Mouse (Mus musculus) hindbrain, embryonic 12.5 days (tissue): ENCODE results near the gene Flt1. TPM values are rescaled to one million over a fixed set of nuclear protein-coding genes. Genes with fewer than 3 reads are reported as not detected.

Source experiments
- ATAC-seq: fragments of 200-750 bp; cut with Nextera tagmentation; 2 replicates; pipeline ENCODE4 v1.8.0; 2017; ENCODE audit warnings: moderate TSS enrichment; ENCODE audit not compliant: low FRiP score
- H3K27ac ChIP-seq: fragments of 300-500 bp; sonication (generic); 2 replicates; pipeline ENCODE4 v1.5.1; 2016; ENCODE audit warnings: mild to moderate bottlenecking
- H3K27me3 ChIP-seq: fragments of 300-500 bp; sonication (generic); 2 replicates; pipeline ENCODE4 v1.6.1; 2016; ENCODE audit warnings: mild to moderate bottlenecking
- H3K36me3 ChIP-seq: fragments of 300-500 bp; sonication (generic); 2 replicates; pipeline ENCODE4 v1.6.1; 2016; ENCODE audit warnings: mild to moderate bottlenecking
- H3K4me1 ChIP-seq: fragments of 300-500 bp; sonication (generic); 2 replicates; pipeline ENCODE4 v1.6.1; 2016
- H3K4me2 ChIP-seq: fragments of 300-500 bp; sonication (generic); replicated peaks from 2 replicates; pipeline ENCODE4 v1.6.1; 2016; ENCODE audit warnings: mild to moderate bottlenecking
- H3K4me3 ChIP-seq: fragments of 300-500 bp; sonication (generic); 2 replicates; pipeline ENCODE4 v1.5.1; 2016; ENCODE audit warnings: mild to moderate bottlenecking
- H3K9ac ChIP-seq: fragments of 300-500 bp; sonication (generic); 2 replicates; pipeline ENCODE4 v1.6.1; 2016; ENCODE audit warnings: mild to moderate bottlenecking, moderate library complexity
- H3K9me3 ChIP-seq: fragments of 300-500 bp; sonication (generic); replicated peaks from 2 replicates; pipeline ENCODE4 v1.6.1; 2016; ENCODE audit warnings: mild to moderate bottlenecking
- WGBS: fragments of 180-500 bp; shearing (Covaris S2); methylation state at CpG from one replicate; pipeline ENCODE4 v1.1.7; 2016; 5-methylcytosine and 5-hydroxymethylcytosine counted together
- polyA plus RNA-seq: library from polyadenylated mRNA; unstranded; fragments of >200 nt; fragmentation: Nextera tagmentation; extraction: Ambion mirVana; gene quantifications from 2 replicates; pipeline ENCODE4 v1.2.1, GENCODE M21; 2016

Flt1 gene
- polyA plus RNA-seq, 1 experiment from 2014 or later: 14.6 TPM

DNA sequence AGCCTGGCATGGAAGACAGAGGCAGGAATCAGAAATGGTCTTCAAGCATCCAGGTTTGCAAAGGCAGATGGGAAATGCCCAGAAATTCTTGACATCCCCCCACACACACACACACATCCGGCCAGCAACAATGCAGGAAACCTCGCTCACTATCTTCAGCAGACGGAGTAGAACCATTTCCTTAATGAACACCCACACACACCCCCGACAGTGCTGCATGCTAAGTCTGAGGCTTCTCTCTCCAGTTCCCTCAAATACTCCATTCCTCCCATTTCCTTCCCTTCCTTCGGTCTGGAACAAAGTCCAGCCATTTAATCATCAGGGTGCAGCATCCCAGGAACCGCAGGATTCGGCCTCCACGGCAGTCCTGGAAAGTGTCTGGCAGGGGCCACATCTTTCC lies 4.4 kb downstream of the Flt1 start:
- H3K9me3 ChIP-seq: no peaks in the 10 kb centered on the region
- ATAC-seq: no peak
- no peak overlapping the region for H3K27ac ChIP-seq
- H3K27me3 ChIP-seq: peaks cover 68% of the 10 kb centered on the region
- no peak overlapping the region for H3K9ac ChIP-seq
- peaks cover 20% of the 10 kb centered on the region for H3K4me1 ChIP-seq
- H3K4me3 ChIP-seq: no peak overlapping the region
- H3K36me3 ChIP-seq: no peaks in the 10 kb centered on the region
- WGBS: 29% methylated on average over 8 of the region's 8 CpGs
- no peak overlapping the region for H3K4me2 ChIP-seq

- no peak overlapping the region for H3K4me2 ChIP-seq
- no peak overlapping the region for H3K9ac ChIP-seq
- H3K36me3 ChIP-seq: no peaks in the 10 kb centered on the region
- WGBS: 85% methylated on average over 7 of the region's 7 CpGs
- no peak overlapping the region for H3K27ac ChIP-seq
- H3K4me1 ChIP-seq: no peaks in the 10 kb centered on the region
- no peaks in the 10 kb centered on the region for H3K9me3 ChIP-seq
- no peak for ATAC-seq
- no peak overlapping the region for H3K4me3 ChIP-seq
- peaks cover 40% of the 10 kb centered on the region for H3K27me3 ChIP-seq
Measured at GRCm38 (mm10) chr5:147718335-147718734, 7.5 kb downstream of the Flt1 start.

DNA sequence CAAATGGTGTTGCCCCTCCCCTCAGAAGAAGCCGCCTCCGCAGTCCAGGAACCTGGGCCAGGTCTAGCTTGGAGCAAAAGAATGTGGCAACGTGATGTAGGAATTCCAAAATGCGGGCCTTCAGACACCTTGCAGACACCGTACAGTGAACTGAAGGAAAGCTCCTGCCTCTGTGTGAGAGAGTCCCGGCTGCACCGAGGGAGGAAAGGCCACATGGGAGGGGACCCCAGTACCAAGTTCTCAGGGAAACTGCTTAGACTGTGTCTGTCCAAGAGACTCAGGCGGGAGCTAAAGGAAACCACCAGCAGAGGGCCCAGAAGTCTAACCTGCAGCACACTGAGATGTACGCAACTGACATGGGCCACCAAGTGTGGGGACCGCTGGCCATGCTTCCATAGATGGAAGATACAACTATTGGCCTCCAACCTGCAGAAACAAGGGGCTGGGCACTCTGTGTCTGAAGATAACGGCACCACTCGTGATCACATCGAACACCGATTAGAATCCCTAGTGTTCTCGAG lies 9.1 kb downstream of the Flt1 start:
- no peak overlapping the region for H3K27ac ChIP-seq
- H3K4me2 ChIP-seq: no peak overlapping the region
- 78% methylated on average over 15 of the region's 15 CpGs for WGBS
- H3K9ac ChIP-seq: no peak overlapping the region
- H3K36me3 ChIP-seq: no peaks in the 10 kb centered on the region
- H3K4me1 ChIP-seq: no peaks in the 10 kb centered on the region
- peaks cover 30% of the 10 kb centered on the region for H3K27me3 ChIP-seq
- H3K4me3 ChIP-seq: no peak overlapping the region
- ATAC-seq: no peak
- no peaks in the 10 kb centered on the region for H3K9me3 ChIP-seq

DNA sequence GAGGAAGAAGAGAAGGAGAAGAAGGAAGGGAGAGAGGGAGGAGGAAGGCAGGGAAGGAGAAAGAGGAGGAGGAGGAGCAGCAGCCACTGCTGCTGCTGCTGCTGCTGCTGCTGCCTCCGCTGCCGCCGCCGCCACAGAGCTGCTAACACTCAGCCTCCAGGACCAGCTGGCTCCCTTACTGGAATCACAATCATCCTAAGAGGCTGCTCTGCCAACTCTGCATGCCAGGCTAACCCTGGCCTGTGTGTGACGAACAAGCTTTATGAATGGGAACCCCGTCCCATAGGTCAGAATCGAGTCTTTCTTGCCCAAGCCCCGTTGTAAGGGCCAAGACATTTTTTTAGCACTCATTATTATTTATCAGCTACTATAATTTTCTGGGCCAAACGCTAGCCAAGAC lies 9.5 kb downstream of the Flt1 start:
- Histone ChIP-seq H3K4me3 (no peak overlapping the region), H3K27me3 (peaks cover 25% of the 10 kb centered on the region), H3K27ac (no peak overlapping the region), H3K9ac (no peak overlapping the region), H3K9me3 (no peaks in the 10 kb centered on the region), H3K4me2 (no peak overlapping the region), H3K4me1 (no peaks in the 10 kb centered on the region), H3K36me3 (no peaks in the 10 kb centered on the region)
- WGBS: 79% methylated on average over 9 of the region's 9 CpGs
- ATAC-seq: no peak

DNA sequence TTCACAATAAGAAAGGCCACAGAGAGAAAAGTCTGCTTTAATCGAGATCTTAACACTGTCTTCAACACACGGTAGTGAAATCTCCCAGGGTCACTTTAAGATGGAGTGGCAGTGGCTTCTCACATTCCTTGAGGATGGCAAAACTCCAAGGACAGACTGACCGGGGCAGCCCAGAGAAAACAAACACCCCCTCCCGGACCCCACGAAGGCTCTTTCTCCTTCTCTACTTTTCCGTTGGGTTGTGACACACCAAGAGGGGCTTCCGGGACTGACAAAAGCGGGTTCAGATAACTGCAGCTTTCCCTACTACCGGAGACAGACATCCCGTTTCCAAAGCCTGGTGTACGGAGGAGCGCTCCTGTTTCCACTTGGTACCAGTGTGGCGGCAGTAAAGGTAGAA lies 10.4 kb downstream of the Flt1 start:
- peaks cover 16% of the 10 kb centered on the region for H3K27me3 ChIP-seq
- no peak overlapping the region for H3K27ac ChIP-seq
- no peak overlapping the region for H3K4me2 ChIP-seq
- no peak for ATAC-seq
- H3K36me3 ChIP-seq: no peaks in the 10 kb centered on the region
- no peak overlapping the region for H3K9ac ChIP-seq
- H3K4me1 ChIP-seq: no peaks in the 10 kb centered on the region
- no peaks in the 10 kb centered on the region for H3K9me3 ChIP-seq
- no peak overlapping the region for H3K4me3 ChIP-seq
- WGBS: 73% methylated on average over 13 of the region's 13 CpGs

DNA sequence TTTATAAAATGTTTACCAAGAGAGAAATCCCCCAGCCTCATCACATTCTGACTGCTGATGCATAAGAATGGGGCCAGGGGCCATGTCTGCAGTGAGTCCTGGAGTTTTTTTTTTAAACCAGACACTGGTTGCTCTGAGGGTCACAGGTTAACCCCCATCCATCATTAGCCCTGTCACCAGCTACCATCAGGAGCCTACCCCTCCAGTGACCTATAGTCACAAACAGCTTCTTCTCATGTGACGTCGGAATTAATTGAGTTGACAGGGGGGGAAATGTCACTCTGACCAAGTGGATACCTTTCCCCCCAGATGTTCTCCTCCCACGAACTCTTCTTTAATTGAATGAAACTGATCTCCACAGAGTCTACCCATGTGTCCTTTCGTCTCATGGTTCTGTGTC lies 17.3 kb downstream of the Flt1 start:
- no peak for ATAC-seq
- no peaks in the 10 kb centered on the region for H3K4me1 ChIP-seq
- no peak overlapping the region for H3K9ac ChIP-seq
- H3K27me3 ChIP-seq: no peaks in the 10 kb centered on the region
- no peak overlapping the region for H3K4me2 ChIP-seq
- no peaks in the 10 kb centered on the region for H3K36me3 ChIP-seq
- H3K4me3 ChIP-seq: no peak overlapping the region
- no peaks in the 10 kb centered on the region; the same call in 1 of the 2 replicates for H3K9me3 ChIP-seq
- 36% methylated on average over 4 of the region's 4 CpGs for WGBS
- H3K27ac ChIP-seq: no peak overlapping the region

GRCm38 (mm10) chr5:147707479-147707878 lies 18.3 kb downstream of the Flt1 start:
- ATAC-seq: no peak
- no peaks in the 10 kb centered on the region for H3K36me3 ChIP-seq
- no peaks in the 10 kb centered on the region for H3K4me1 ChIP-seq
- H3K9me3 ChIP-seq: no peaks in the 10 kb centered on the region; the same call in 1 of the 2 replicates
- WGBS: 48% methylated on average over 4 of the region's 4 CpGs
- no peak overlapping the region for H3K9ac ChIP-seq
- H3K27ac ChIP-seq: no peak overlapping the region
- no peak overlapping the region for H3K4me3 ChIP-seq
- H3K27me3 ChIP-seq: no peaks in the 10 kb centered on the region
- H3K4me2 ChIP-seq: no peak overlapping the region

DNA sequence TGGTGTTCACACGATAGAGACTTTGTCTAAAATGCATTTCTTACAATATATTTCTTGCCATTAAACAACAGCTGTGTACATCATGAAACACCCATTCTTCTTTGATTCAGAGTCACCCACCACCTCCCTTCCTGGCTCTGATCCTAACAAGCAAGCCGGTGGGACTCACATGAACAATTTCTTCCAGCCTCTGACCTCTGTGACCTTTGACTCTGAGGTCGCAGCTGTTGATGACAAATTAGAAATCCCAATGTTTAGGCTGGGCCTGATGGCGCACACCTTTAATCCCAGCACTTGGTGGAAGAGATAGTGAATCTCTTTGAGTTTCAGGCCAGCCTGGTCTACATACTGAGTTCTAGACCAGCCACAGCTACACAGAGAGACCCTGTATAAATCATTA lies 20.9 kb downstream of the Flt1 start:
- Histone ChIP-seq H3K4me2 (no peak overlapping the region), H3K27me3 (no peaks in the 10 kb centered on the region), H3K4me1 (no peaks in the 10 kb centered on the region), H3K36me3 (no peaks in the 10 kb centered on the region), H3K9ac (no peak overlapping the region), H3K27ac (no peak overlapping the region), H3K4me3 (no peak overlapping the region), H3K9me3 (no peaks in the 10 kb centered on the region; the same call in 1 of the 2 replicates)
- 39% methylated on average over 4 of the region's 4 CpGs for WGBS
- ATAC-seq: no peak

GRCm38 (mm10) chr5:147702423-147702822 lies 23.4 kb downstream of the Flt1 start:
- H3K4me1 ChIP-seq: no peaks in the 10 kb centered on the region
- ATAC-seq: no peak
- no peaks in the 10 kb centered on the region for H3K27me3 ChIP-seq
- no peak overlapping the region for H3K9ac ChIP-seq
- 90% methylated on average over 5 of the region's 5 CpGs for WGBS
- no peaks in the 10 kb centered on the region for H3K36me3 ChIP-seq
- H3K4me2 ChIP-seq: no peak overlapping the region
- H3K4me3 ChIP-seq: no peak overlapping the region
- H3K9me3 ChIP-seq: no peaks in the 10 kb centered on the region
- no peak overlapping the region for H3K27ac ChIP-seq

DNA sequence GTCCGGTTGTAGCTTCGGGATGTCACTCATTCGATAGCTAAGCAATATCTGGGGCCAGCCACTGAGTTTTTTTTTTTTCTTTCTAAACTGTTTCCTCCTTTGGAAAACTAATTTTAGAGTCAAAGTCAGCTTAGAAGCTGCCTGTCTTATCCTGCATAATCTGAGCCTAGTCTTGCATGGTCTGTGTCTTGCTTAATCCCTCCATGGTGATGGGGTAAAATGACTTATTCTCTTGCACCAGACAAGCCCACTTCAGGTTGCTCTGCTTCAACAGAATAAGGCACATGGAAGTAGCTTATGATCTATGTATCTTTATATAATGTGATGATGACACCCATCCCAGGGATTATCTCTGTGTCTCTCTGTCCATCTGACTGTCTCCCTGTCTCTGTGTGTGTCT lies 24.8 kb downstream of the Flt1 start:
- H3K27me3 ChIP-seq: no peaks in the 10 kb centered on the region
- no peak overlapping the region for H3K4me2 ChIP-seq
- H3K36me3 ChIP-seq: no peaks in the 10 kb centered on the region
- no peak overlapping the region for H3K4me3 ChIP-seq
- ATAC-seq: no peak
- H3K9ac ChIP-seq: no peak overlapping the region
- no peaks in the 10 kb centered on the region for H3K9me3 ChIP-seq
- no peaks in the 10 kb centered on the region for H3K4me1 ChIP-seq
- 96% methylated on average over 3 of the region's 3 CpGs for WGBS
- no peak overlapping the region for H3K27ac ChIP-seq

GRCm38 (mm10) chr5:147698044-147698443 lies 27.8 kb downstream of the Flt1 start:
- WGBS: 41% methylated on average over 13 of the region's 13 CpGs
- no peak overlapping the region for H3K27ac ChIP-seq
- H3K36me3 ChIP-seq: no peaks in the 10 kb centered on the region
- H3K4me2 ChIP-seq: no peak overlapping the region; the same call in 1 of the 2 replicates
- H3K4me3 ChIP-seq: no peak overlapping the region
- no peaks in the 10 kb centered on the region for H3K4me1 ChIP-seq
- no peaks in the 10 kb centered on the region for H3K9me3 ChIP-seq
- ATAC-seq: no peak
- no peaks in the 10 kb centered on the region for H3K27me3 ChIP-seq
- H3K9ac ChIP-seq: no peak overlapping the region

GRCm38 (mm10) chr5:147697165-147697564 lies 28.6 kb downstream of the Flt1 start:
- 28% methylated on average over 5 of the region's 5 CpGs for WGBS
- H3K9ac ChIP-seq: no peak overlapping the region

DNA sequence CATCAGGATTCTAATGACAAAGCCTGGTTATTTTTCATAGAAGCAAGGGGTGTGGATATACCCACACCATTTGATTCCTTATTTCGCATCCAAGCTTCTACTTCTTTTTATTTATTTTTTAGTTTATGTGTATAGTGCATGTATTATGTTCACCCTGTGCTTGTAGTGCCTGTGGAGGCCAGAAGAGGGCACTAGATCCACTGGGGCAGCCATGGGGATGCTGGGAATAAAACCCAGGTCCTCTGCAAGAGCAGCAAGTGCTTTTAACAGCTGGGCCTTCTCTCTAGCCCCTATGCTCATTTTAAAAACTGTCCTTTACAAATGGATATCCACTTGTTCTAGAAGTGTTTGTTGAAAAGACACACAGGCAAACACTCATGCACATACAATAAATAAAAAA lies 33.2 kb downstream of the Flt1 start:
- Histone ChIP-seq H3K9me3 (0 out of 2 replicates have a peak, but pooled peaks cover 3% of the 10 kb centered on the region), H3K9ac (no peak overlapping the region), H3K4me3 (no peak overlapping the region), H3K36me3 (no peaks in the 10 kb centered on the region), H3K4me2 (no peak overlapping the region), H3K27ac (no peak overlapping the region), H3K27me3 (no peaks in the 10 kb centered on the region), H3K4me1 (no peaks in the 10 kb centered on the region)
- 85% methylated on average over 1 of the region's 1 CpGs for WGBS
- no peak for ATAC-seq

More at GRCm38 (mm10) chr5:147697165-147697564, 28.6 kb downstream of the Flt1 start:
- H3K4me3 ChIP-seq: no peak overlapping the region
- H3K27ac ChIP-seq: no peak overlapping the region
- no peak overlapping the region for H3K4me2 ChIP-seq
- no peaks in the 10 kb centered on the region for H3K27me3 ChIP-seq
- no peak for ATAC-seq
- 0 out of 2 replicates have a peak, but pooled peaks cover 3% of the 10 kb centered on the region for H3K9me3 ChIP-seq
- no peaks in the 10 kb centered on the region for H3K4me1 ChIP-seq
- H3K36me3 ChIP-seq: no peaks in the 10 kb centered on the region
